Mouse (Mus musculus): ENCODE data around the gene Tmem120b.

The Tmem120b gene

GRCm38 (mm10) chr5:123139722-123140627, 71.8 kb downstream of the Tmem120b start:
- DNase-seq (ENCODE audit: low spot score in 2 of 2), result no peak

GRCm38 (mm10) chr5:123140694-123141554, 72.7 kb downstream of the Tmem120b start:
- peak; percentile 92 to 94 for DNase-seq (ENCODE audit: low spot score in 2 of 2)

- no peak for DNase-seq (ENCODE audit: low spot score in 2 of 2)
Observed at GRCm38 (mm10) chr5:123141555-123142160, 73.4 kb downstream of the Tmem120b start.

- DNase-seq (ENCODE audit: low spot score in 2 of 2), result no peak
Observed at GRCm38 (mm10) chr5:123142161-123143157, 74.2 kb downstream of the Tmem120b start, which contains the start of gene Setd1b. Gene Setd1b (plus strand): TSS chr5:123142193.

- no peak for DNase-seq (ENCODE audit: low spot score in 2 of 2)
Observed at GRCm38 (mm10) chr5:123143251-123143970, 75.2 kb downstream of the Tmem120b start.

- no peak for DNase-seq (ENCODE audit: low spot score in 2 of 2)
Observed at GRCm38 (mm10) chr5:123143971-123144745, 75.9 kb downstream of the Tmem120b start.

- no peak for DNase-seq (ENCODE audit: low spot score in 2 of 2)
Observed at GRCm38 (mm10) chr5:123144746-123145590, 76.8 kb downstream of the Tmem120b start.

GRCm38 (mm10) chr5:123146357-123146756, 78.1 kb downstream of the Tmem120b start:
- no peak for DNase-seq (ENCODE audit: low spot score in 2 of 2)

GRCm38 (mm10) chr5:123147569-123147968, 79.4 kb downstream of the Tmem120b start:
- DNase-seq (ENCODE audit: low spot score in 2 of 2), result no peak

GRCm38 (mm10) chr5:123148073-123148722, 80.0 kb downstream of the Tmem120b start:
- DNase-seq (ENCODE audit: low spot score in 2 of 2), result no peak

- DNase-seq (ENCODE audit: low spot score in 2 of 2), result peak; percentile 87 to 88
Observed at GRCm38 (mm10) chr5:123149451-123150400, 81.5 kb downstream of the Tmem120b start.

- no peak for DNase-seq (ENCODE audit: low spot score in 2 of 2)
Observed at GRCm38 (mm10) chr5:123150641-123151040, 82.4 kb downstream of the Tmem120b start.

GRCm38 (mm10) chr5:123151077-123151476, 82.9 kb downstream of the Tmem120b start:
- no peak for DNase-seq (ENCODE audit: low spot score in 2 of 2)

GRCm38 (mm10) chr5:123151707-123152362, 83.6 kb downstream of the Tmem120b start:
- no peak for DNase-seq (ENCODE audit: low spot score in 2 of 2)

GRCm38 (mm10) chr5:123152901-123153300, 84.7 kb downstream of the Tmem120b start:
- no peak for DNase-seq (ENCODE audit: low spot score in 2 of 2)

- no peak for DNase-seq (ENCODE audit: low spot score in 2 of 2)
Observed at GRCm38 (mm10) chr5:123155425-123155824, 87.2 kb downstream of the Tmem120b start.

Data from right cerebral cortex, postnatal 36 days (tissue).